ENCODE assay signal across 8 mouse cellular contexts in genomic region chr11:60536859-60537467, GRCm38 (mm10). TPM values are rescaled to one million over a fixed set of nuclear protein-coding genes. Genes with fewer than 3 reads are reported as not detected.
DNase-seq lines count a peak whose midpoint lies in the region; ATAC-seq and TF ChIP-seq lines count a peak whose summit lies in the region.

No protein-coding gene starts in this region.

- H3K27ac ChIP-seq in bone marrow, adult 2 months (ENCODE audit: control insufficient read depth, insufficient read depth, low read depth, low read length, poor library complexity): peak overlapping the region; percentile 98
- H3K27ac ChIP-seq in embryonic facial prominence, embryonic 14.5 days (replicated peaks; ENCODE audit: low read depth, low read length): peak overlapping the region; percentile 100
- peak overlapping the region; percentile 100 for H3K27ac ChIP-seq in limb, embryonic 14.5 days (replicated peaks; ENCODE audit: low read depth, low read length)
- peak overlapping the region; percentile 96 for H3K27ac ChIP-seq in midbrain, embryonic 15.5 days

- DNase-seq in 3134 (ENCODE audit: extremely low read depth, insufficient read length, low spot score): peak; percentile 98
- peak; percentile 96 for DNase-seq in embryonic facial prominence, embryonic 14.5 days (ENCODE audit: low spot score)
- peak; percentile 94 for DNase-seq in heart, adult 9 months (ENCODE audit: low spot score in 2 of 2)
- DNase-seq in kidney, adult 9 months: peak; percentile 91
- peak; percentile 93 for DNase-seq in limb, embryonic 14.5 days (ENCODE audit: low spot score)
- DNase-seq in spleen, postnatal 10 days (ENCODE audit: low spot score in 2 of 2): peak; percentile 86 to 89

- peak overlapping the region; percentile 95 for H3K9ac ChIP-seq in embryonic facial prominence, embryonic 14.5 days (ENCODE audit: low read depth, low read length)
- H3K9ac ChIP-seq in limb, embryonic 14.5 days (ENCODE audit: low read depth, low read length, severe bottlenecking): peak overlapping the region; percentile 89
- peak overlapping the region; percentile 78 for H3K9ac ChIP-seq in midbrain, embryonic 15.5 days

- TF ChIP-seq POLR2A in bone marrow, adult 2 months (IDR thresholded peaks at IDR 0.05; ENCODE audit: borderline replicate concordance, control insufficient read depth, low read depth, low read length): peak; percentile 66; the same call in 1 of the 2 replicates
- TF ChIP-seq POLR2A in limb, embryonic 14.5 days (IDR thresholded peaks at IDR 0.05; ENCODE audit: borderline replicate concordance, extremely low read depth, insufficient read depth, insufficient read length): peak; percentile 91; the same call in 1 of the 2 replicates

- TF ChIP-seq CTCF in bone marrow, adult 2 months (IDR thresholded peaks at IDR 0.05; ENCODE audit: control insufficient read depth, insufficient read depth, low read length): no peak; the same call in 1 of the 2 replicates

- H3K4me2 ChIP-seq in embryonic facial prominence, embryonic 14.5 days (ENCODE audit: low read depth, low read length): peak overlapping the region; percentile 98
- H3K4me2 ChIP-seq in limb, embryonic 14.5 days (replicated peaks; ENCODE audit: low read depth, low read length, severe bottlenecking): peak overlapping the region; percentile 91
- peak overlapping the region; percentile 95 for H3K4me2 ChIP-seq in midbrain, embryonic 15.5 days

- H3K9me3 ChIP-seq in embryonic facial prominence, embryonic 14.5 days (ENCODE audit: control insufficient read depth, low read length): no peaks in the 10 kb centered on the region
- no peaks in the 10 kb centered on the region for H3K9me3 ChIP-seq in limb, embryonic 14.5 days (ENCODE audit: control insufficient read depth, low read length)
- H3K9me3 ChIP-seq in midbrain, embryonic 15.5 days: no peaks in the 10 kb centered on the region

- peak; percentile 84 for ATAC-seq in embryonic facial prominence, embryonic 14.5 days (ENCODE audit: low read depth)
- ATAC-seq in limb, embryonic 14.5 days (ENCODE audit: low FRiP score, low read depth): peak; percentile 86
- ATAC-seq in midbrain, embryonic 15.5 days (replicated peaks): peak; percentile 88

- peak overlapping the region; percentile 94 for H3K4me3 ChIP-seq in bone marrow, adult 2 months (replicated peaks; ENCODE audit: control insufficient read depth, low read depth, low read length)
- H3K4me3 ChIP-seq in embryonic facial prominence, embryonic 14.5 days (ENCODE audit: low read depth, low read length): peak overlapping the region; percentile 96
- peak overlapping the region; percentile 95 for H3K4me3 ChIP-seq in limb, embryonic 14.5 days (replicated peaks; ENCODE audit: low read length)
- H3K4me3 ChIP-seq in midbrain, embryonic 15.5 days: peak overlapping the region; percentile 84

- WGBS in bone marrow, adult 2 months: under 1% methylated on average over 37 of the region's 37 CpGs
- under 1% methylated on average over 35 of the region's 37 CpGs for WGBS in embryonic facial prominence, embryonic 14.5 days
- under 1% methylated on average over 37 of the region's 37 CpGs for WGBS in limb, embryonic 14.5 days
- under 1% methylated on average over 37 of the region's 37 CpGs for WGBS in midbrain, embryonic 15.5 days

- H3K36me3 ChIP-seq in embryonic facial prominence, embryonic 14.5 days (ENCODE audit: control insufficient read depth, insufficient read depth, low read length): peaks cover 7% of the 10 kb centered on the region
- H3K36me3 ChIP-seq in limb, embryonic 14.5 days (ENCODE audit: control insufficient read depth, insufficient read depth, low read length): peaks cover 16% of the 10 kb centered on the region
- H3K36me3 ChIP-seq in midbrain, embryonic 15.5 days (replicated peaks): no peaks in the 10 kb centered on the region

- H3K27me3 ChIP-seq in embryonic facial prominence, embryonic 14.5 days (replicated peaks; ENCODE audit: control insufficient read depth, insufficient read depth, low read length): no peaks in the 10 kb centered on the region
- H3K27me3 ChIP-seq in limb, embryonic 14.5 days (ENCODE audit: control insufficient read depth, insufficient read depth, low read length): no peaks in the 10 kb centered on the region
- no peaks in the 10 kb centered on the region for H3K27me3 ChIP-seq in midbrain, embryonic 15.5 days (replicated peaks)

- H3K4me1 ChIP-seq in bone marrow, adult 2 months (ENCODE audit: control insufficient read depth, insufficient read depth, low read length): peaks cover 3% of the 10 kb centered on the region
- H3K4me1 ChIP-seq in embryonic facial prominence, embryonic 14.5 days (ENCODE audit: control insufficient read depth, insufficient read depth, low read length): peaks cover 21% of the 10 kb centered on the region
- peaks cover 18% of the 10 kb centered on the region for H3K4me1 ChIP-seq in limb, embryonic 14.5 days (ENCODE audit: control insufficient read depth, insufficient read depth, low read length)
- H3K4me1 ChIP-seq in midbrain, embryonic 15.5 days: peaks cover 38% of the 10 kb centered on the region

RNA-seq across cellular contexts. Expression of gene Alkbh5, which starts 0.8 kb away (rescaled TPM):
- 16.7 and 19.5 TPM in 2 replicates for polyA plus RNA-seq in bone marrow, adult 2 months (2011; ENCODE audit: insufficient read depth, insufficient read length, low replicate concordance, missing spikeins)
- polyA plus RNA-seq in embryonic facial prominence, embryonic 14.5 days (2014; fragmentation: Nextera tagmentation; extraction: Ambion mirVana): 29.3 and 30.1 TPM in 2 replicates
- polyA plus RNA-seq in limb, embryonic 14.5 days (2012; rRNA removed): 19.3 and 24.0 TPM in 2 replicates
- 30.2 and 31.9 TPM in 2 replicates for polyA plus RNA-seq in limb, embryonic 14.5 days (2014; fragmentation: Nextera tagmentation; extraction: Ambion mirVana)
- polyA plus RNA-seq in midbrain, embryonic 15.5 days (2015; fragmentation: Nextera tagmentation; extraction: Ambion mirVana): 22.9 and 23.1 TPM in 2 replicates

Comparison
In these comparisons a context has a peak if more than half of its experiments do, and no peak if none do; other contexts are left out.
1. Peak in every context shown above with its lines: DNase-seq, ATAC-seq, H3K4me3 ChIP-seq and H3K27ac ChIP-seq.